Mouse (Mus musculus) CD4-positive helper T cell, adult 2 months (primary cell): Measurements from ENCODE around the gene Zfp114.

Experiments
- DNase-seq: peaks from one replicate; pipeline ENCODE4 v3.0.0-alpha.2; 2012; ENCODE audit warnings: low read depth, missing footprints, low spot score

The Zfp114 gene

GRCm38 (mm10) chr7:24174618-24175336 is at the start of gene Zfp114:
Zfp114 (plus strand) TSS chr7:24175060.
- DNase-seq, result peak; percentile 19

- no peak for DNase-seq
These were observed 41.4 kb upstream of the Zfp114 start for GRCm38 (mm10) chr7:24133425-24133995.

GRCm38 (mm10) chr7:24133996-24134828 is 40.6 kb upstream of the Zfp114 start, which contains the start of gene Zfp235:
Zfp235 (plus strand) TSS chr7:24134169.
- peak; percentile 91 for DNase-seq

GRCm38 (mm10) chr7:24142566-24142965 is 32.3 kb upstream of the Zfp114 start:
- no peak for DNase-seq

GRCm38 (mm10) chr7:24153272-24153671 is 21.6 kb upstream of the Zfp114 start:
- DNase-seq, result peak; percentile 22

- no peak for DNase-seq
These were observed 2.7 kb upstream of the Zfp114 start for GRCm38 (mm10) chr7:24172191-24172590.

- DNase-seq, result no peak
These were observed 464 bp downstream of the Zfp114 start for GRCm38 (mm10) chr7:24175337-24175711.

GRCm38 (mm10) chr7:24187611-24188010 is 12.8 kb downstream of the Zfp114 start:
- DNase-seq, result no peak

- no peak for DNase-seq
These were observed 14.2 kb downstream of the Zfp114 start for GRCm38 (mm10) chr7:24188901-24189570.

GRCm38 (mm10) chr7:24189571-24189944 is 14.7 kb downstream of the Zfp114 start:
- no peak for DNase-seq

GRCm38 (mm10) chr7:24191361-24191760 is 16.5 kb downstream of the Zfp114 start:
- no peak for DNase-seq

GRCm38 (mm10) chr7:24193157-24193556 is 18.3 kb downstream of the Zfp114 start:
- DNase-seq, result no peak

GRCm38 (mm10) chr7:24196961-24197360 is 22.1 kb downstream of the Zfp114 start:
- DNase-seq, result no peak

GRCm38 (mm10) chr7:24207488-24208261 is 32.8 kb downstream of the Zfp114 start:
- DNase-seq, result no peak

- DNase-seq, result no peak
These were observed 33.5 kb downstream of the Zfp114 start for GRCm38 (mm10) chr7:24208282-24208886.

GRCm38 (mm10) chr7:24210296-24210695 is 35.4 kb downstream of the Zfp114 start:
- DNase-seq, result no peak

- DNase-seq, result no peak
These were observed 36.5 kb downstream of the Zfp114 start, which contains the start of gene Zfp111 for GRCm38 (mm10) chr7:24211343-24211742. Zfp111 (minus strand) TSS chr7:24211443.
